Mouse (Mus musculus) adrenal gland (tissue): Measurements from ENCODE around the gene Wdr62.

Source experiments
- intact Hi-C: fragments of 180-260 bp; cut with DNase I; formaldehyde crosslinking; loops from one replicate; pipeline ENCODE4 v1.15.1; 2025

Wdr62 gene

GRCm38 (mm10) chr7:30306083-30306779 lies 26.0 kb upstream of the Wdr62 start:
- intact Hi-C loops, result no loop called here

GRCm38 (mm10) chr7:30300914-30301313 lies 20.7 kb upstream of the Wdr62 start:
- intact Hi-C loops, result no loop called here

- intact Hi-C loops, result no loop called here
Observed at GRCm38 (mm10) chr7:30297266-30297665, 17.0 kb upstream of the Wdr62 start.

GRCm38 (mm10) chr7:30296816-30297215 lies 16.6 kb upstream of the Wdr62 start:
- intact Hi-C loops, result no loop called here

GRCm38 (mm10) chr7:30295103-30295502 lies 14.9 kb upstream of the Wdr62 start:
- intact Hi-C loops, result no loop called here

GRCm38 (mm10) chr7:30294296-30294695 lies 14.1 kb upstream of the Wdr62 start:
- intact Hi-C loops, result no loop called here

GRCm38 (mm10) chr7:30293795-30294194 lies 13.6 kb upstream of the Wdr62 start:
- intact Hi-C loops, result no loop called here

- intact Hi-C loops, result no loop called here
Observed at GRCm38 (mm10) chr7:30291215-30292131, 11.3 kb upstream of the Wdr62 start, which contains the start of gene Clip3. Gene Clip3, plus strand, starts transcription at chr7:30291728.

- intact Hi-C loops, result no loop called here
Observed at GRCm38 (mm10) chr7:30289714-30290399, 9.6 kb upstream of the Wdr62 start.

GRCm38 (mm10) chr7:30289071-30289713 lies 9.0 kb upstream of the Wdr62 start:
- intact Hi-C loops, result no loop called here

GRCm38 (mm10) chr7:30288046-30288445 lies 7.8 kb upstream of the Wdr62 start:
- intact Hi-C loops, result no loop called here

GRCm38 (mm10) chr7:30286701-30287410 lies 6.6 kb upstream of the Wdr62 start:
- intact Hi-C loops, result no loop called here

GRCm38 (mm10) chr7:30282740-30283139 lies 2.5 kb upstream of the Wdr62 start:
- intact Hi-C loops, result no loop called here

GRCm38 (mm10) chr7:30281522-30281921 lies 1.3 kb upstream of the Wdr62 start:
- intact Hi-C loops, result no loop called here

- intact Hi-C loops, result no loop called here
Observed at GRCm38 (mm10) chr7:30280670-30281138, 485 bp upstream of the Wdr62 start.

- intact Hi-C loops, result no loop called here
Observed at GRCm38 (mm10) chr7:30279536-30279935, 683 bp downstream of the Wdr62 start.

GRCm38 (mm10) chr7:30278911-30279310 lies 1.3 kb downstream of the Wdr62 start:
- intact Hi-C loops, result no loop called here

GRCm38 (mm10) chr7:30274383-30274782 lies 5.8 kb downstream of the Wdr62 start:
- intact Hi-C loops, result no loop called here

- intact Hi-C loops, result no loop called here
Observed at GRCm38 (mm10) chr7:30269641-30270040, 10.6 kb downstream of the Wdr62 start.

- intact Hi-C loops, result no loop called here
Observed at GRCm38 (mm10) chr7:30266780-30267179, 13.4 kb downstream of the Wdr62 start.

- intact Hi-C loops, result no loop called here
Observed at GRCm38 (mm10) chr7:30265935-30266334, 14.3 kb downstream of the Wdr62 start.
